Mouse (Mus musculus) left cerebral cortex, adult 18-20 months (tissue): Measurements from ENCODE around the gene Plxnd1. TPM values are rescaled to one million over a fixed set of nuclear protein-coding genes. Genes with fewer than 3 reads are reported as not detected.

ENCODE experiments used
- DNase-seq, 2 experiments: peaks; one replicate each; pipeline ENCODE4 v3.0.0; 2021 to 2022; ENCODE audit warnings: low spot score in 2 of 2, mixed read lengths in 1 of 2
- total RNA-seq, 2 experiments: library from RNA; stranded (reverse); gene quantifications; 2 replicates each; pipeline ENCODE4 v1.2.3; 2021

Plxnd1 gene
- total RNA-seq, 2 experiments from 2014 or later, result 103 to 123 TPM

DNA sequence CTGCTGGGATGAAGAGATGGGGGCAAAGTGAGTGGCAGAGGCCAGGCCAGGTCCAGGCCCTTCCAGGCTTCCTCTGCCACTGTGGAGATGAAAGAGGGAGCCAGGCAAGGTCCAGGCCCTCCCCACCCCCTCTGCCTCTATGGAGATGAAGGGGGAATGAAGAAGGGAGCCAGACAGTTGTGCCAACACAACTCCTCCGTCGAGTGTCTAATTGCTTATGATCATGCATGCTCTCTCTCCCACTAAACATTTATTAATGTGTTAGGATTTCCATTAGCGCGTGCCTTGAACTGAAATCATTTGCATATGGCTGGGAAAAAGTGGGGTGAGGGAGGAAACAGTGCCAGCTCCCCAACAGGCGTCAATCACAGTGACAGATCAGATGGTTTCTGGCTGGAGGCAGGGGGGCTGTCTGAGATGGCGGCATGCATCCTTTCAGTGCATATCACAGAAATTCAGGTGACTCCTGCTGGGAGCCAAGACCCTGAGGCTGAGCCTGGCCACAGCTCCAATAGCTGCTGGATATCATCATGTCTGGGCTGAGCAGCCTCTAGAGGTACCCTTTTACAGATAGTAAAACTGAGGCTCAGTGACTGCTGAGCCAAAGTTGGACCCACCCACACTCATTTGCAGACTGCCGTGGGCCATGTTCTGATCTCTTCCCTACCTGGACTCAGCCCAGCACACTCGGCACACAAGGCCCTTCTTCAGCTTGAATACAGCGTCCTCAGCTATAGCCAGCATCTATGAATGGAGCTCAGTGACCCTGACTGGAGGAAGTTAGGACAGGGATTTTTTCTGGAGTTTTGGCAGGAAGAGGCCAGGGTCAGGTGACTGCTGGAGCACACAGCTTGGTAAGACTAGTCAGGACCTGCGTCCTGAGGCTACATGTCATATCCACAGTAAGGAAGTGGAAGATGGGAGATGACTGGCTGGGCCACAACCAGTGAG lies 67.2 kb downstream of the Plxnd1 start:
- no peak for DNase-seq

DNA sequence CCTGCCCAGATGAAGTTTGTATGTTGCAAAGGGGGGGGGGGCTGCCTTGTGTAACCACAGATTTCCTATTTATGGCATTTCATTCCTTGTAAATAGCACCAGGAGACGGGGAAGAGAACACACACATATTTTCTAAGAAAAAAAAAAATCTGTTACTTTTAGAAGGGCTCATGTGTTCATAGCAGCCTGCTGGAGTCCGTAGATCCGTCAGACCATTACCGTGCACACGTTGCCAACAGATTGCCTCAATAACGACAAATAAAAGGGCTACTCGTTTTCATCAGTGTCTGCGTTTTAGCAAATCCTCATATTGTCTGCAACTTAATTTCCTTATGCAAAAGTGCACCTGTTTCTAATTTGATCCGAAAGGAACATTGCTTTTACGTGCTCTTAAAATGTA lies 68.4 kb downstream of the Plxnd1 start:
- no peak for DNase-seq

DNA sequence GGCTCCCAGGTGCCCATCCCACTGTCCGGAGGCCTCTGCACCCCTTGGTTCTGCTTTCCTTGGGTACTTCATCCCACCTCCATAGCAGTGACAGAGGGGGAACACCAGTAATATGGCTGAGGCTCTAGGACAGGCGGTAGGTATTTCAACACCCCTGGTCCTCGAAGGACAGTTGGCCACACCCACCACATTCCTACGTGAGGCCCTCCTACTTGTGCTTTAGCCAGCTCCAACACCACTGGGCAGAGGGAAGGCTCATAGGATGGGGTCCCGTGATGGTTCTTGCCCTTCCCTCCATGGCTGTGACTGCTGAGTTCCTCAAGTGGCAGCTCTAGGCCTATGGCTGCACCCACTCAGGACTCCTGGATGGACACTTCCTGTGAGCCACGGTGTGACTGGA lies 70.0 kb downstream of the Plxnd1 start:
- no peak for DNase-seq

DNA sequence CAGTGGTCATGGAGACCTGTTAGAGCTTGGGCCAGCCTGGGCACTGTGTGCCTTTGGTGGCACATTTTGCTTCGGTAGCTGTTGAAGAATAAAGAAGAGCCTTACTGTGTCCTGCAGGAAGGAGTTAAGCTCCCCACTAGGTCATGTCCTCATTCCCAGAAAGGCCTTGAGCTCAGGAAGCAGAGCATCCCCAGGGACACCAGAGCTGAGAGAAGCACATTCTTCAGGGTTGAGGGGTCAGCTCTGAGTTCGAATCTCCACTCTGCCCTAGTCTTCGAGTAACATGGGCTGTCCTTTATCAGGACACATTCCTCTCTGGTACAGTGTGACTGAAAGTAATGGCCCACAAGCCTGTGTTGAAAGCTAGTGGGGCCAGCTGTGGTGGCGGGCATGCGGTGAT lies 74.9 kb downstream of the Plxnd1 start:
- DNase-seq, result no peak

DNA sequence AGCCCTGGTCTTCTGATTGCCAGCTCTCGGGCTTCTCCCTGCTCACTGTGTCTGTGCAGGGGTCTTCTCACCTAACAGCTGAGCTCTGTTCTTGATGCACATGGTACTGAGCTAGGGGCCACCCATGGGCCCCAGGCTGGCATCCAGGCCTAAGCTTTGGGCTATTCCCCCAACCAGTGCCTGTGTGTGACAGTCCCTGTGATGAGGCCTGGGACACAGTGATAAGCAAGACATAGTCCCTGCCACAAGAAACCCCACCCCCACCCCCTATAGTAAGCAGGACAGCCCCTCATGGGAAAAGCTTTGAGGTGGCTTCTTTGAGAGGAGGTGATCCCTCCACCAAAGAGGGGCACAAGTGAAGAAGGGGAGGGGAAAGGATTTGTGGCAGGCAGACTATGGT lies 76.2 kb downstream of the Plxnd1 start:
- no peak for DNase-seq

DNA sequence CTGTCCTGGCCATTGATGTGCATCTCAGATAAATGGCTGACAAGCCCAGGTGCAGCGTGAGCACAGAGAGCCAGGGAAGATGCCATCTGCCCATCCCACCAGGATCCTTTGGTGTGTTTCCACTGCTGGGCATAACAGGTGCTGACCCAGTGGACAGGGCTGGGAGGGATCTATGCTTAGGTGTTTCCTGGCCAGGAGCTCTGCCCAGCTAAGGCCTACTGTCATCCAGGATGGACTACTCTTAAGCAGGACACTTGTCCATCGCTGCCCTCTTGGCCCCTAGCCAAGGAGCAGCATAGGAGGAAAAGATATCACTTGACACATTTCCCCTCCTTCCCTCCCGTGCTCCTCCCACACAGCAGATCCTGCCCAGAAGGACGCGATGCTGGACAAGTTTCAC lies 78.2 kb downstream of the Plxnd1 start:
- DNase-seq, result no peak

DNA sequence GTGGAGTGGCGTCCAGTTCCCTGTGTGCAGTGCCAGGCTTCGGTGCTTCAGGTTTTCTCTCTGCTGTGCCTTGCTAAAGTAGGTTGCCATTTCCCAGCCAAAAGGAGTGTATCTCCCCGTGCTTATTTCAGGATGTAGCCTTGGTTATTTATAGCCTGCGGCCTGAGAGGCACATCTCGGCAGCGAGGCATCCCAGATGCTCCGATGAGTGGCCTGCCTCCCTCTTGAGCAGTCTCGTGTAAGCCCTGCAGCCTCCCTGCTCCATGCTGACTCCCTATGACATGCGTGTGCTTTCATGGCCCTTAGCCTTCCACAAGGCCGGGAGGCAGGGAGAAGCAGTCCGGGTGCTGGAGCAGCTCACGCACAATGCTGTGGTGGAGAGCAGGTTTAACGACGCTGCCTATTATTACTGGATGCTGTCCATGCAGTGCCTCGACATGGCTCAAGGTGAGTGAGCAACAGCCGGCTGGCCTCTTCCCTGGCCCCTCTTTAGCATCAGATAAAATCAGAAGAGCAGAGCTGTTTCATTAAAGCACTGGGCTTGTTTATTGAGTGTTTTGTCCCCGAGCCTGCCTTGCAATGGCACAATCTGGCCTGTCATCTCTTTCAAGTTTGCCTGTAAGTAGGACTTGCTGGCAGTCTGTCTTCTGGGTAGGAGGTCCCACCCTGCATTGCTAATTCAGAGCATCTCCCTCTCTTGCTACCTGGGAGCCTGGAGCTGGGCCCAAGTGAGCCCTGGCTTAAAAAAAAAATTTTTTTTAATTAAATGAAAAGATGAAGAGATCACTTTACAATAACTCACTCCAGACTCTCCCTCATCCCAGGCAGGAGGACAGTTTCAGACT lies 79.0 kb downstream of the Plxnd1 start:
- peak; percentile 55 to 72 for DNase-seq

DNA sequence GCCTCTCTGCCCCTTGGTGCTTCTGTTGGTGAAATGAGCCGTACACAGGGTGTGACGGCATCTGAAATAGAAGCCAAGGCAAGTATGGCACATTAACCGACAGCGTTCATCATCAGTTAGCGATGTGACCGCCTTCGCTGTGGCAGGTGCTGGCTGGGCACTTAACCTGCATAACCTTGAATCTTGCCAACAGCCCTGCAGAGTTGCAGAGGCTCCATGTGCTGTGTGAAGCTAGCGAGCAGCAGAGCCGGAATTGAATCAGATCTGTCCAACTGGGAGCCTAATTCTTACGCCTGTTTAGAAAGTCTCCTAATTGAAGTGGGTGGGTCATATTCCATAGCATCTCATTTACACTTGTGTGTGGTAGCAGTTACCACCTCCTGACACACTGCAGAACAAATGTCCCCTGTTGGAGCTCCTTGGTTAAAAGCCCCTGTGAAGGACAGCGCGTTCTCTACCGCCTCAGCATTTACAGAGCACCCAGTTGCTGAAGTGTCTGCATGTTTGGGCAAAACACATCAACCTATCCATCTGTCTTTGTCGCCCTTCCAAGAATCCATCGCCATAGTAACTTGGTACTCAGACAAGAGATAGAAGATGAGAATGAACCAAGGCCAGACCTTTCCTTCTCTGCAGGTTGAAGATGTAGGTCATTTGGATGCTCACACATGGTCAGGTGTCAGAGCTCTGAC lies 80.1 kb downstream of the Plxnd1 start:
- DNase-seq, result peak; percentile 58 to 80

DNA sequence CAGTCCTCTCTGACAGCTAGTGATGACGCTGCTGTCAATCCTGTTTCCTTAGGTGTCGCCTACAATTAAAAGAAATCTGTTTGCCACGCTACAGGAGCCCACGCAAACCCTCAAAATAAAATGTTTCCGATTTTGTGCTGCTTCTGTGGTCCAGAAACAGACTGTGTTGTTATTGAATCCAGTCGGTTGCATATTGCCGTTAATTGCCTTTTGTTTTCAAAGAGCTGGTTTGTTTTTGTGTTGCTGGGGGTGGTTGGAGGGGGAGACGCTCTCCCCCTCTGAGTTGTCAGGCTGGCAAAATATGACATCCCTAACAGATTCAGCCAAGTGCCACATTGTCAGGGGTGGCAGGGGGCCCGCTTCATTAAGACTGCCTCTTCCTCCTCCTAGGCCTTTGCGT lies 81.3 kb downstream of the Plxnd1 start:
- DNase-seq, result no peak

DNA sequence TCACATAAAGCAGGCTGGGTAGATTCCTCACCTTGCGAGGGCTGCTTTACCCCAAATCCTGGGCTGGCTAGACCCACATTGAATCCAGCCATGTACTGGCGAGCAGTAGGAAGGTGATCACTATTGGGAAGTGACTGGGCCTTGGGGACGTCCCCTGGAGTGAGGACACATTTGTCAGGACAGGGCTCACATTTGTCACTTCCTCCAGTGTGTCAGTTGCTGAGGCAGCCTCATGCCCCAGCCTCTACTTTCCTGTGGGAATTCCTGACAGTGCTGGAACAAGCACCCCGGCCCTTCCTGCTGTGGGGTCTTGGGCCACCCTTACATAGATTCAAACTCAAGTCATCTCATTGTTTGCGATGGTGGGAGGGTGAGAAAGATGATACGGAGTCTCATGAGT lies 83.0 kb downstream of the Plxnd1 start:
- no peak for DNase-seq

DNA sequence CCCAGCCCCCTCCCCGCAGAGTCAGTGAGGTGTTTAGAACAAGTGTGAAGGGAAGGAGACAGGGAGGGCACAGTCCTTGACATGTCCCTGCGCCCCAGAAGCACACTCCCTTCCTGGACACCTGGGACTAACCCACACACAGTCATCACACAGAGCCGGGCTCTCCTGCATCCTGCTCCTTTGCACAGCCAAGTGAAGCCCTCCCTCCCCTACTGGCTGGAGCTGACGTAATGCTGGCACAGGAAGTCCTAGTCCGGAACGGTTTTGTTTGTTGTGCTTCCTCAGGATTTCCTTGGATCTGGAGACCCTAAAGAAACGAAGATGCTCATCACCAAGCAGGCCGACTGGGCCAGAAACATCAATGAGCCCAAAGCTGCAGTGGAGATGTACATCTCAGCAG lies 84.9 kb downstream of the Plxnd1 start:
- DNase-seq, result no peak

DNA sequence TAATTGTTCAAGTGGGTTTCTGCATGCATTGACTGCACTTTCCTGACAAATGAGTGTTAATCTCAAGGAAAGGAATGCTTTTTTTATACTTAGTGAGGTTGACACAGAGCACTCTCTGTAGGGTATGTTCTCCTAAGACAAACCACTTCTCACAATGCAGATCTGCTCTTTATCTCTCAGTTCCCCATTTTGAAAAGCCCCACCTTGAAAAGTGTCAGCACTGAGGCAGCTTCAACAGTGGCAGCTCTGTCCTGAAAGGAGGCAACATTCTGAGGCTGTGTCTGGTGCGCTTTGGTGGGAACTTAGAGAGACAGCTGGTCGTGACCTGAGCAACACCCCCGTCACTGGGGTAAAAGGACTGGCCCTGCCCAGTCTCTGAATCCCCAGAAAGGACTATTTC lies 85.8 kb downstream of the Plxnd1 start:
- no peak for DNase-seq

DNA sequence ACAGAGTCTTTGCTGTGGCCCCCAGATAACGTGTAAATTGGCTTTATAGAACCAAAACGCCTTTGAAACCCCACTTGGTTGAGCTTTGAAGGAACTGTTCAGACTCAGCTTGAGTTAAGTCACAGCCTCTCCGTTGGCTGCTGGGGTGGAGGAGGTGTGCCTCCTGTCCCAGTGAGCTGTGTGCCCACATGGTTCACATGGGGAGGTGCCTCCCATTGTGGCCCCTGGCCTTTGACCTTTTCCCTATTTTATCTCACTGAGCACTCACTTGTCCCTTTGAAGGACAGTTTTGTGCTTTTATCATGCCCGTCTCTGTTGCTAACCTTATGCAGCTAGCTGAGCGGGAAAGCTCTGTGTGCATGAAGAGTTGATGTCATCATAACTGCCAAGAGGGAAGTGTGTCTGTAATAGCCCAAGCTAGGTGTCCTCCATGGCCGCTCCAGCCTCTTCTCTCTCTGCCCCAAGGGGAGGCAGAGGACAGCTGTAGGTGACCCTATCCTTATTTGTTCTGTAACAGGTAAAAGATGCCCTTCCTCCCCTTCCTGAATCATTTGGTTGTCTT lies 86.3 kb downstream of the Plxnd1 start:
- no peak for DNase-seq

DNA sequence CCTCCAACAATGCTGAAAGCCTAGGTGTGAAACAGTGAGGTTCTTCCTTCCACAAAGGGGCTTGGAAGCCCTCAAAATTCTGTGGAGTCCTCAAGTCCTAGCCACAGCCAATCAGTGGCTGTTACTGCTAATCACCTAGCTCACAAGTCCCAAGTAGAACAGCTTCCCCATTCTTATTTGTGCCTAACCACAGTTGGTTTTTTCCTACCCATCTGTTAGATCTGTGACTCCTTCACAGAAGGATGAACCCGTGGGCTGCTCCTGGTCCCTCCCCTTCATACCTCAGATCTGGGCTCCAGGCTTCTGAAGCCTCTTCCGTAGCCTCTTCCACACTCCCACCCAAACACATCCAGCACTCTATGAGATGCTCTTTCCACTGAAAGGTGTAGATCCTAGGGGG lies 87.9 kb downstream of the Plxnd1 start:
- DNase-seq, result no peak

DNA sequence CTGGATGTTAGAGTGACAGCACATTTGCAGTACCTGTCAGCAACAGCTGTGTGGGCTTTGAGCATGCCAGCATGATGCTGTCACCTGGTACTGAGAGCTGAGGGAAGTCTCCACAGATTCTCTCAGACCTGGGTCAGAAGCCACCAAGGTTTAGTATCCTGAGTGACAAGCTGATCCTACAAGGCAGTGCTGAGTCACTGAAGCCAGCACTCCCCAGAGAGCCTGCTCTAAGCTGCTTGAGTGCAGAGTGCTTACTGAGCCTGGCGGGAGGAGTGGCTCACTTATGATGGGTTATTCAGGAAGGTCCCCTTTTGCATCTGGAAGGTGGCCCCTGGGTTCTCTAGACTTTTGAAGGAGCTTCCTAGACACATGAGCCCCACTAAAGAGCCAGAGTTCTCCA lies 88.3 kb downstream of the Plxnd1 start:
- DNase-seq, result no peak

DNA sequence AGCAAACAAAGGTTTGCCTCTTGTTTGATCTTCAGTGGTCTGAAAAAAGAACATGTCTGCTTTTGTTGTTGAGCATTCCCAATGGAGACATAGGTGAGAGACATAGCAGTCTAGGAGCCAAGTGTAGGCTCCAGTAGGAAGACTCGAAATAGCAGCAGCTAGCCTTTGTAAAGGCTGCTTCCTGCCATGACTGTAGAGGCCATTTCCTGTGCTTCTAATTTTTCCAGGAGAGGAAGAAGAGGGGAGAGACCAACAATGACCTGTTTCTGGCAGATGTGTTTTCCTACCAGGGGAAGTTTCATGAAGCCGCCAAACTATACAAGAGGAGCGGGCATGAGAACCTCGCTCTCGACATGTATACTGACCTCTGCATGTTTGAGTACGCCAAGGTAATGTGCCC lies 89.2 kb downstream of the Plxnd1 start:
- no peak for DNase-seq

Other genes starting within 250 kb of the Plxnd1 start
- 1 to 10 TPM in 1 of 2 experiments, under 1 TPM in 1; 0.56 to 4.8 TPM for gene Tmem40, start 232.6 kb downstream of the Plxnd1 start, total RNA-seq
- gene Cand2, start 220.5 kb downstream of the Plxnd1 start, total RNA-seq, result 1 to 10 TPM; 2.0 to 2.4 TPM
- gene Rpl32, start 186.3 kb downstream of the Plxnd1 start, total RNA-seq, result 100 to 1,000 TPM; 512 to 513 TPM
- gene Efcab12, start 156.6 kb downstream of the Plxnd1 start, total RNA-seq, result 1 to 10 TPM; 4.9 to 5.5 TPM
- gene Mbd4, start 141.6 kb downstream of the Plxnd1 start, total RNA-seq, result 1 to 10 TPM; 9.5 to 9.9 TPM
- gene Ift122, start 141.5 kb downstream of the Plxnd1 start, total RNA-seq, result 10 to 100 TPM; 28.7 to 30.3 TPM
- under 1 TPM; 0.63 to 0.70 TPM for gene Rho, start 63.3 kb downstream of the Plxnd1 start, total RNA-seq
- gene H1foo, start 50.1 kb downstream of the Plxnd1 start, total RNA-seq, result not detected
- 10 to 100 TPM; 70.5 to 79.6 TPM for gene Tmcc1, start 198.5 kb upstream of the Plxnd1 start, total RNA-seq
- 10 to 100 TPM; 84.3 to 88.0 TPM for gene Washc2, start 213.0 kb upstream of the Plxnd1 start, total RNA-seq